Mouse (Mus musculus): Measurements from ENCODE around the gene Igflr1.

GRCm38 (mm10) chr7:30585170-30585569 lies 19.9 kb downstream of the Igflr1 start:
- TF ChIP-seq CTCF (IDR thresholded peaks at IDR 0.05; ENCODE audit: extremely low read depth, insufficient read depth, low read length) = no peak
- no peak for TF ChIP-seq POLR2A (IDR thresholded peaks at IDR 0.05; ENCODE audit: extremely low read depth, insufficient read depth, low read length)
